Mouse (Mus musculus) intestine, postnatal 0 days (tissue): ENCODE measurements around the gene Ryr2. TPM values are rescaled to one million over a fixed set of nuclear protein-coding genes. Genes with fewer than 3 reads are reported as not detected.

Experiments
- ATAC-seq: fragments of 200-750 bp; cut with Nextera tagmentation; 2 replicates; pipeline ENCODE4 v1.8.0; 2017; ENCODE audit warnings: mild to moderate bottlenecking, moderate TSS enrichment, moderate library complexity
- H3K27ac ChIP-seq: fragments of 300-500 bp; sonication (generic); 2 replicates; pipeline ENCODE4 v1.5.1; 2014; ENCODE audit warnings: mild to moderate bottlenecking, low read depth, low read length, moderate library complexity
- H3K27me3 ChIP-seq: fragments of 300-500 bp; sonication (generic); replicated peaks from 2 replicates; pipeline ENCODE4 v1.6.1; 2014; ENCODE audit warnings: low read length, mixed read lengths; ENCODE audit not compliant: control insufficient read depth, insufficient read depth
- H3K36me3 ChIP-seq: fragments of 300-500 bp; sonication (generic); 2 replicates; pipeline ENCODE4 v1.6.1; 2014; ENCODE audit warnings: mild to moderate bottlenecking, moderate library complexity; ENCODE audit not compliant: control insufficient read depth, insufficient read depth
- H3K4me1 ChIP-seq: fragments of 300-500 bp; sonication (generic); replicated peaks from 2 replicates; pipeline ENCODE4 v1.6.1; 2014; ENCODE audit warnings: antibody characterized with exemption, low read length, mixed read lengths; ENCODE audit not compliant: control insufficient read depth, insufficient read depth
- H3K4me2 ChIP-seq: fragments of 300-500 bp; sonication (generic); replicated peaks from 2 replicates; pipeline ENCODE4 v1.6.1; 2014; ENCODE audit warnings: low read depth, mild to moderate bottlenecking, moderate library complexity
- H3K4me3 ChIP-seq: fragments of 300-500 bp; sonication (generic); 2 replicates; pipeline ENCODE4 v1.5.1; 2014; ENCODE audit warnings: low read depth, low read length
- H3K9ac ChIP-seq: fragments of 300-500 bp; sonication (generic); 2 replicates; pipeline ENCODE4 v1.6.1; 2014; ENCODE audit warnings: mild to moderate bottlenecking, low read depth, low read length
- H3K9me3 ChIP-seq: fragments of 300-500 bp; sonication (generic); 2 replicates; pipeline ENCODE4 v1.6.1; 2016; ENCODE audit warnings: mixed run types; ENCODE audit not compliant: control insufficient read depth
- CTCF ChIP-seq: sonication (generic); IDR thresholded peaks from 2 replicates; pipeline ENCODE4 v1.5.1; 2016; ENCODE audit warnings: low read depth, mild to moderate bottlenecking, control low read depth, antibody characterized with exemption, moderate library complexity
- WGBS: fragments of 180-500 bp; shearing (Covaris S2); extraction: QIAGEN DNeasy Blood & Tissue Kit; methylation state at CpG from one replicate; pipeline ENCODE4 v1.1.7; 2014; 5-methylcytosine and 5-hydroxymethylcytosine counted together
- polyA plus RNA-seq: library from polyadenylated mRNA; unstranded; fragments of >200 nt; fragmentation: Nextera tagmentation; extraction: Ambion mirVana; gene quantifications from 2 replicates; pipeline ENCODE4 v1.2.1, GENCODE M21; 2015

Gene Ryr2
- polyA plus RNA-seq, 1 experiment from 2014 or later: 0.74 TPM

- H3K4me3 ChIP-seq: no peak overlapping the region
- no peak overlapping the region for H3K4me2 ChIP-seq
- 53% methylated on average over 11 of the region's 11 CpGs for WGBS
- H3K9ac ChIP-seq: no peak overlapping the region
- no peaks in the 10 kb centered on the region for H3K9me3 ChIP-seq
- H3K4me1 ChIP-seq: no peaks in the 10 kb centered on the region
- H3K36me3 ChIP-seq: no peaks in the 10 kb centered on the region
- H3K27me3 ChIP-seq: no peaks in the 10 kb centered on the region
- H3K27ac ChIP-seq: no peak overlapping the region
- TF ChIP-seq CTCF: no peak
- ATAC-seq: no peak
These were observed 179.8 kb downstream of the Ryr2 start for GRCm38 (mm10) chr13:11926720-11927500.

- no peak overlapping the region for H3K4me2 ChIP-seq
- no peak overlapping the region for H3K4me3 ChIP-seq
- WGBS: 90% methylated on average over 2 of the region's 2 CpGs
- no peaks in the 10 kb centered on the region for H3K4me1 ChIP-seq
- ATAC-seq: no peak
- H3K9me3 ChIP-seq: no peaks in the 10 kb centered on the region
- no peak overlapping the region for H3K27ac ChIP-seq
- H3K27me3 ChIP-seq: no peaks in the 10 kb centered on the region
- no peak for TF ChIP-seq CTCF
- no peaks in the 10 kb centered on the region for H3K36me3 ChIP-seq
- no peak overlapping the region for H3K9ac ChIP-seq
These were observed 180.5 kb downstream of the Ryr2 start for GRCm38 (mm10) chr13:11926215-11926614.

- H3K4me2 ChIP-seq: no peak overlapping the region
- no peak overlapping the region for H3K4me3 ChIP-seq
- H3K36me3 ChIP-seq: no peaks in the 10 kb centered on the region
- no peak for TF ChIP-seq CTCF
- no peak overlapping the region for H3K27ac ChIP-seq
- H3K27me3 ChIP-seq: no peaks in the 10 kb centered on the region
- no peak for ATAC-seq
- 69% methylated on average over 3 of the region's 3 CpGs for WGBS
- no peak overlapping the region for H3K9ac ChIP-seq
- no peaks in the 10 kb centered on the region for H3K9me3 ChIP-seq
- no peaks in the 10 kb centered on the region for H3K4me1 ChIP-seq
These were observed 182.0 kb downstream of the Ryr2 start for GRCm38 (mm10) chr13:11924732-11925131.

GRCm38 (mm10) chr13:11920495-11920894 is 186.2 kb downstream of the Ryr2 start:
- H3K27ac ChIP-seq: no peak overlapping the region
- H3K4me2 ChIP-seq: no peak overlapping the region
- H3K27me3 ChIP-seq: no peaks in the 10 kb centered on the region
- TF ChIP-seq CTCF: no peak
- ATAC-seq: no peak
- no peaks in the 10 kb centered on the region for H3K36me3 ChIP-seq
- H3K4me1 ChIP-seq: no peaks in the 10 kb centered on the region
- WGBS: 96% methylated on average over 1 of the region's 1 CpGs
- H3K9ac ChIP-seq: no peak overlapping the region
- H3K9me3 ChIP-seq: no peaks in the 10 kb centered on the region
- no peak overlapping the region for H3K4me3 ChIP-seq

- ATAC-seq: peak; percentile 81
- WGBS: 40% methylated on average over 6 of the region's 6 CpGs
These were observed 187.3 kb downstream of the Ryr2 start for GRCm38 (mm10) chr13:11919448-11919847.

GRCm38 (mm10) chr13:11915619-11916018 is 191.1 kb downstream of the Ryr2 start:
- Histone ChIP-seq H3K36me3 (no peaks in the 10 kb centered on the region), H3K9ac (no peak overlapping the region), H3K4me1 (no peaks in the 10 kb centered on the region), H3K4me2 (no peak overlapping the region), H3K27ac (no peak overlapping the region), H3K9me3 (no peaks in the 10 kb centered on the region), H3K4me3 (no peak overlapping the region), H3K27me3 (no peaks in the 10 kb centered on the region)
- 65% methylated on average over 2 of the region's 2 CpGs for WGBS
- no peak for ATAC-seq
- TF ChIP-seq CTCF: no peak

More at GRCm38 (mm10) chr13:11919448-11919847, 187.3 kb downstream of the Ryr2 start:
- TF ChIP-seq CTCF: no peak
- H3K4me2 ChIP-seq: no peak overlapping the region
- H3K4me3 ChIP-seq: no peak overlapping the region
- H3K4me1 ChIP-seq: no peaks in the 10 kb centered on the region
- no peaks in the 10 kb centered on the region for H3K36me3 ChIP-seq
- no peaks in the 10 kb centered on the region for H3K27me3 ChIP-seq
- H3K9me3 ChIP-seq: no peaks in the 10 kb centered on the region
- no peak overlapping the region for H3K27ac ChIP-seq
- no peak overlapping the region for H3K9ac ChIP-seq
